Mouse (Mus musculus): ENCODE data around the gene Fez1. TPM values are rescaled to one million over a fixed set of nuclear protein-coding genes. Genes with fewer than 3 reads are reported as not detected.

Gene Fez1
- polyA plus RNA-seq, 1 experiment = not detected

GRCm38 (mm10) chr9:36832529-36832928 is 10.9 kb downstream of the Fez1 start:
- TF ChIP-seq GATA1 (IDR thresholded peaks at IDR 0.05; ENCODE audit: borderline replicate concordance, low read length) (no peak), FLI1 (IDR thresholded peaks at IDR 0.05; ENCODE audit: low read length) (no peak)
- no peaks in the 10 kb centered on the region for H3K36me3 ChIP-seq (replicated peaks; ENCODE audit: low read length)
- H3K4me1 ChIP-seq = peaks cover 10% of the 10 kb centered on the region
- peak overlapping the region; percentile 85 for H3K4me3 ChIP-seq (replicated peaks)
- peaks cover 2% of the 10 kb centered on the region; the same call in 1 of the 2 replicates for H3K9me3 ChIP-seq
- peaks cover 44% of the 10 kb centered on the region for H3K27me3 ChIP-seq (replicated peaks)

- TF ChIP-seq FLI1 (IDR thresholded peaks at IDR 0.05; ENCODE audit: low read length) = no peak
- no peak for TF ChIP-seq GATA1 (IDR thresholded peaks at IDR 0.05; ENCODE audit: borderline replicate concordance, low read length)
- H3K9me3 ChIP-seq = peaks cover 2% of the 10 kb centered on the region; the same call in 1 of the 2 replicates
- H3K4me3 ChIP-seq (replicated peaks) = peak overlapping the region; percentile 59
- H3K36me3 ChIP-seq (replicated peaks; ENCODE audit: low read length) = no peaks in the 10 kb centered on the region
- H3K27me3 ChIP-seq (replicated peaks) = peaks cover 44% of the 10 kb centered on the region
- H3K4me1 ChIP-seq = peaks cover 10% of the 10 kb centered on the region
Observed at GRCm38 (mm10) chr9:36833043-36833881, 11.6 kb downstream of the Fez1 start.

- Histone ChIP-seq H3K27me3 (replicated peaks) (peaks cover 44% of the 10 kb centered on the region), H3K9me3 (peaks cover 2% of the 10 kb centered on the region; the same call in 1 of the 2 replicates), H3K4me1 (peaks cover 10% of the 10 kb centered on the region), H3K36me3 (replicated peaks; ENCODE audit: low read length) (no peaks in the 10 kb centered on the region), H3K4me3 (replicated peaks) (no peak overlapping the region)
- TF ChIP-seq FLI1 (IDR thresholded peaks at IDR 0.05; ENCODE audit: low read length) = no peak
- no peak for TF ChIP-seq GATA1 (IDR thresholded peaks at IDR 0.05; ENCODE audit: borderline replicate concordance, low read length)
Observed at GRCm38 (mm10) chr9:36833914-36834313, 12.2 kb downstream of the Fez1 start.

- Histone ChIP-seq H3K27me3 (replicated peaks) (peaks cover 9% of the 10 kb centered on the region), H3K4me1 (no peaks in the 10 kb centered on the region), H3K9me3 (no peaks in the 10 kb centered on the region), H3K4me3 (replicated peaks) (no peak overlapping the region), H3K36me3 (replicated peaks; ENCODE audit: low read length) (no peaks in the 10 kb centered on the region)
- TF ChIP-seq GATA1 (IDR thresholded peaks at IDR 0.05; ENCODE audit: borderline replicate concordance, low read length) = no peak
Observed at GRCm38 (mm10) chr9:36846346-36846745, 24.7 kb downstream of the Fez1 start.

GRCm38 (mm10) chr9:36848661-36849060 is 27.0 kb downstream of the Fez1 start:
- no peaks in the 10 kb centered on the region for H3K36me3 ChIP-seq (replicated peaks; ENCODE audit: low read length)
- no peak overlapping the region for H3K4me3 ChIP-seq (replicated peaks)
- H3K9me3 ChIP-seq = no peaks in the 10 kb centered on the region
- TF ChIP-seq GATA1 (IDR thresholded peaks at IDR 0.05; ENCODE audit: borderline replicate concordance, low read length) (no peak), FLI1 (IDR thresholded peaks at IDR 0.05; ENCODE audit: low read length) (no peak)
- H3K4me1 ChIP-seq = no peaks in the 10 kb centered on the region
- H3K27me3 ChIP-seq (replicated peaks) = peaks cover 8% of the 10 kb centered on the region

- no peaks in the 10 kb centered on the region for H3K4me1 ChIP-seq
- H3K27me3 ChIP-seq (replicated peaks) = peaks cover 6% of the 10 kb centered on the region
- no peak overlapping the region for H3K4me3 ChIP-seq (replicated peaks)
- TF ChIP-seq FLI1 (IDR thresholded peaks at IDR 0.05; ENCODE audit: low read length) (no peak), GATA1 (IDR thresholded peaks at IDR 0.05; ENCODE audit: borderline replicate concordance, low read length) (no peak)
- H3K9me3 ChIP-seq = no peaks in the 10 kb centered on the region
- no peaks in the 10 kb centered on the region for H3K36me3 ChIP-seq (replicated peaks; ENCODE audit: low read length)
Observed at GRCm38 (mm10) chr9:36850091-36850490, 28.4 kb downstream of the Fez1 start.

GRCm38 (mm10) chr9:36852175-36852574 is 30.5 kb downstream of the Fez1 start:
- peaks cover 2% of the 10 kb centered on the region for H3K27me3 ChIP-seq (replicated peaks)
- H3K4me1 ChIP-seq = no peaks in the 10 kb centered on the region
- H3K36me3 ChIP-seq (replicated peaks; ENCODE audit: low read length) = no peaks in the 10 kb centered on the region
- H3K9me3 ChIP-seq = no peaks in the 10 kb centered on the region
- TF ChIP-seq GATA1 (IDR thresholded peaks at IDR 0.05; ENCODE audit: borderline replicate concordance, low read length) (no peak), FLI1 (IDR thresholded peaks at IDR 0.05; ENCODE audit: low read length) (no peak)
- no peak overlapping the region for H3K4me3 ChIP-seq (replicated peaks)

GRCm38 (mm10) chr9:36856351-36856750 is 34.7 kb downstream of the Fez1 start:
- Histone ChIP-seq H3K9me3 (no peaks in the 10 kb centered on the region), H3K36me3 (replicated peaks; ENCODE audit: low read length) (no peaks in the 10 kb centered on the region), H3K4me1 (no peaks in the 10 kb centered on the region), H3K4me3 (replicated peaks) (no peak overlapping the region), H3K27me3 (replicated peaks) (peaks cover 4% of the 10 kb centered on the region)
- TF ChIP-seq GATA1 (IDR thresholded peaks at IDR 0.05; ENCODE audit: borderline replicate concordance, low read length) (no peak), FLI1 (IDR thresholded peaks at IDR 0.05; ENCODE audit: low read length) (no peak)

- Histone ChIP-seq H3K36me3 (replicated peaks; ENCODE audit: low read length) (no peaks in the 10 kb centered on the region), H3K9me3 (no peaks in the 10 kb centered on the region), H3K4me3 (replicated peaks) (no peak overlapping the region), H3K4me1 (peaks cover 3% of the 10 kb centered on the region), H3K27me3 (replicated peaks) (peaks cover 4% of the 10 kb centered on the region)
- TF ChIP-seq FLI1 (IDR thresholded peaks at IDR 0.05; ENCODE audit: low read length) = no peak
- no peak for TF ChIP-seq GATA1 (IDR thresholded peaks at IDR 0.05; ENCODE audit: borderline replicate concordance, low read length)
Observed at GRCm38 (mm10) chr9:36857476-36858117, 35.9 kb downstream of the Fez1 start.

- H3K4me3 ChIP-seq (replicated peaks) = no peak overlapping the region
- TF ChIP-seq FLI1 (IDR thresholded peaks at IDR 0.05; ENCODE audit: low read length) = no peak
- TF ChIP-seq GATA1 (IDR thresholded peaks at IDR 0.05; ENCODE audit: borderline replicate concordance, low read length) = no peak
- no peaks in the 10 kb centered on the region for H3K9me3 ChIP-seq
- H3K4me1 ChIP-seq = peaks cover 4% of the 10 kb centered on the region
- H3K36me3 ChIP-seq (replicated peaks; ENCODE audit: low read length) = no peaks in the 10 kb centered on the region
- H3K27me3 ChIP-seq (replicated peaks) = peaks cover 4% of the 10 kb centered on the region
Observed at GRCm38 (mm10) chr9:36858677-36859076, 37.0 kb downstream of the Fez1 start.
